Mouse (Mus musculus) forebrain, embryonic 10.5 days (tissue): ENCODE results near the gene Ppcdc. TPM values are rescaled to one million over a fixed set of nuclear protein-coding genes. Genes with fewer than 3 reads are reported as not detected.

ENCODE experiments used
- DNase-seq: peaks from one replicate; pipeline ENCODE4 v3.0.0-alpha.2; 2017; ENCODE audit warnings: low spot score; ENCODE audit errors: extremely low spot score
- H3K27ac ChIP-seq: fragments of 300-500 bp; sonication (generic); 2 replicates; pipeline ENCODE4 v1.5.1; 2016; ENCODE audit warnings: mild to moderate bottlenecking
- H3K27me3 ChIP-seq: fragments of 300-500 bp; sonication (generic); 2 replicates; pipeline ENCODE4 v1.6.1; 2016; ENCODE audit warnings: mild to moderate bottlenecking; ENCODE audit not compliant: poor library complexity, severe bottlenecking
- H3K36me3 ChIP-seq: fragments of 300-500 bp; sonication (generic); replicated peaks from 2 replicates; pipeline ENCODE4 v1.6.1; 2016; ENCODE audit warnings: mild to moderate bottlenecking, moderate library complexity
- H3K4me1 ChIP-seq: fragments of 300-500 bp; sonication (generic); 2 replicates; pipeline ENCODE4 v1.6.1; 2016
- H3K4me3 ChIP-seq: fragments of 300-500 bp; sonication (generic); 2 replicates; pipeline ENCODE4 v1.5.1; 2016; ENCODE audit warnings: mild to moderate bottlenecking, moderate library complexity
- H3K9me3 ChIP-seq: fragments of 300-500 bp; sonication (generic); 2 replicates; pipeline ENCODE4 v1.6.1; 2016; ENCODE audit warnings: mild to moderate bottlenecking, moderate library complexity
- WGBS: fragments of 180-500 bp; shearing (Covaris S2); methylation state at CpG from one replicate; pipeline ENCODE4 v1.1.7; 2016; 5-methylcytosine and 5-hydroxymethylcytosine counted together
- polyA plus RNA-seq: library from polyadenylated mRNA; unstranded; fragments of >200 nt; fragmentation: Nextera tagmentation; extraction: Ambion mirVana; gene quantifications from 2 replicates; pipeline ENCODE4 v1.2.1, GENCODE M21; 2016

Ppcdc gene
- polyA plus RNA-seq, 1 experiment from 2014 or later = 25.6 TPM

DNA sequence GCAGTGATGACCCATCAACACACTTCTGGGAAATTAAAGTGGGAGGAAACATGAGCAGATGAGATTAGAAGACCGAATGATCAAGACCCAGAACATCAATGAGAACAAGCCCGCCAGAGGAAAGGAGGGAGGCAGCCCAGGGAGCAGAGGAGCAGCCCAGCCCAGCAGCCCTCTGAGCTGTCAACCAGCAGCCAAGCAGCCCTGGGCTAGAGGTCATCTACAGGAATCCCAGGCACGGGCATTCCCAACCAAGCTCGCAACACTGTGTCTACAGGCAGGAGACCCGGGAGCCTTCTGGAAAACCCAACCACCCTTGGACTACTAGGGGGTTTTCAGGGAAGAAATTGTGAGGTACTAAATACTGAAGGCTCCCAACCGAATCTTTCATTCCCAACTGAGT, 15.9 kb downstream of the Ppcdc start:
- Histone ChIP-seq H3K9me3 (no peaks in the 10 kb centered on the region), H3K4me3 (no peak overlapping the region), H3K27me3 (no peaks in the 10 kb centered on the region), H3K4me1 (peaks cover 28% of the 10 kb centered on the region), H3K36me3 (peaks cover 11% of the 10 kb centered on the region), H3K27ac (no peak overlapping the region)
- DNase-seq = no peak
- WGBS = 83% methylated on average over 6 of the region's 6 CpGs

DNA sequence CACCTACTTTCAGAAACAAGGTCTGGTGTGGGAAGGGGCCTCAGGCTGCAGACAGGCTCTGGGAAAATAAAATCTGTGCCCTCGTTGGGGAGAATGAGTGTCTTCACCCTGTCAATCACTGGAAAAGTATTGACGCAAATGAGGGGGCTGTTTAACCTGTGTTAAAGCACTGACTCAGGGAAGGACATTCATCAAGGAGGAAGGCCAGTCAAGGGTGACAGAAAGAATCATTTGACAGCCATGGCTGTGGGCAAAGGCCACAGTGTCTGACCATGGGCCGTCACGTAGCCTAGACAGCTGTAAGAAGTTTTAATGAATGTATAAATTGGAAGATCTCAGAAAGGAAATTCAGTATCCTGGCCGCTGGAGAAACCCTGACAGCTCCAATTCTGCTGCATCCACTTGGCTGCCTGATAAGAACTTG, 18.2 kb downstream of the Ppcdc start:
- Histone ChIP-seq H3K4me1 (peaks cover 11% of the 10 kb centered on the region), H3K27me3 (no peaks in the 10 kb centered on the region), H3K27ac (0 out of 2 replicates have a peak overlapping the region, but pooled peaks have one; percentile 56), H3K4me3 (no peak overlapping the region), H3K9me3 (no peaks in the 10 kb centered on the region), H3K36me3 (peaks cover 14% of the 10 kb centered on the region)
- WGBS = 87% methylated on average over 5 of the region's 5 CpGs
- no peak for DNase-seq

DNA sequence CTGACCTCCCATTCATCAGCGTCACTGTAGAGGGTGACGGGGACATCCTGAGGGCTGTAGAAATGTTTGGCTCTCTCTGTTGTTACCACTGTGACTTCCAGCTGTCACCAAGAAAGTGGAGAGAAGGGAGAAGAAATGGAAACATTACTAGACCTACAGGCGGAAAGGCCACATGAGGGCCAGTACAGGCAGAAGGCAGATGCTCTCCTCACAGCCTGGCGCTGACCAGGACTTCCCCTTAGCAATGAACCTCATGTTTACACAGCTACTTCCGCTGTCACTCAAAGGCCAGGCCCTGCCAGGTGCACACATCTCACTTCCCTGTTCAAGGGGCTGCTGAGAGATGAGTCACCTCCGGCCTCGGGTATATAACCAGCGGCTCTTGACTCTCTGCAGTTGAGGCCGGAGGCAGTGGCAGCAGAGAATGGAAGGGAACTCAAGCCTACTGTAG, 18.8 kb downstream of the Ppcdc start:
- H3K9me3 ChIP-seq = no peaks in the 10 kb centered on the region
- DNase-seq = no peak
- no peak overlapping the region for H3K4me3 ChIP-seq
- H3K27ac ChIP-seq = peak overlapping the region; percentile 72
- H3K4me1 ChIP-seq = peaks cover 11% of the 10 kb centered on the region
- 88% methylated on average over 9 of the region's 9 CpGs for WGBS
- no peaks in the 10 kb centered on the region for H3K27me3 ChIP-seq
- peaks cover 14% of the 10 kb centered on the region for H3K36me3 ChIP-seq

DNA sequence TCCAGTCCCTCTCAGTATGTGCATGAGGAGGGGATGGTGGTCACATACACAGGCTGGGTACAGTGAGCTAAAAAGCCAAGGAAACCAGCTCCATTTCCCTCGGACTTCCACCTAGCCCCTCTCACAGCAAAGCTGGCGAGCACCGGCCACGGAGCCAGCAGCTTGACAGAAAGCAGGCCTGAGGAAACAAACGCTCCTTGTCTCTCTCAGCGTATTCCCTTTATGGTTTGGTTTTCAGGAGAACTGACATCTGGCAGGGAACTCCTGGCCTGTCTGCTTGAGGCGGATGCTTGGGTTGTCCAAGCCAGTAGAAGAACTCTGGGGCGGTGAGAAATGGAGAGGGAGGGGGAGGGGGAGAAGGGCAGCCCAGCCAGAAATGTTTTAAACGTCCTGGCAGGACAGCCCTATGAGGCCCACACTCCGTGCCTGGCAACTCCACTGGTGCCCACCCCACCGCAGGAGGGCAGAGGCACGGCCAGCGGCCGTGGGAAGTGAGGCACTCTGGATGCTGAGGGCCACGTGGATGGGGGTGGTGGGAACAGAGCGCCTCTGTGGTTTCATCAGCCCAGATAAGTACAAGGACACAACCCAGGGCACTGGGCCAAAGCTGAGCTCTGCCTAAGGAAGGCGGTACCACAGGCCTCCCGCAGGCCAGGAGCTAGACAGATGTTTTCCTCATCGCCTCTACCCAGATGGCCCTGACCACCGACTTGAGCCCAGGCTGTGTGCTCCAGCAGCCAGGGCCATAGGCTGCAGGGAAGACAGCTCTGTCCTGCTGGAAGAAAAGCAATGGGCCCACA, 19.4 kb downstream of the Ppcdc start:
- WGBS = 79% methylated on average over 20 of the region's 20 CpGs
- no peaks in the 10 kb centered on the region for H3K9me3 ChIP-seq
- no peak overlapping the region for H3K4me3 ChIP-seq
- H3K27ac ChIP-seq = peak overlapping the region; percentile 72
- H3K36me3 ChIP-seq = peaks cover 14% of the 10 kb centered on the region
- H3K27me3 ChIP-seq = no peaks in the 10 kb centered on the region
- peaks cover 11% of the 10 kb centered on the region for H3K4me1 ChIP-seq
- DNase-seq = no peak

DNA sequence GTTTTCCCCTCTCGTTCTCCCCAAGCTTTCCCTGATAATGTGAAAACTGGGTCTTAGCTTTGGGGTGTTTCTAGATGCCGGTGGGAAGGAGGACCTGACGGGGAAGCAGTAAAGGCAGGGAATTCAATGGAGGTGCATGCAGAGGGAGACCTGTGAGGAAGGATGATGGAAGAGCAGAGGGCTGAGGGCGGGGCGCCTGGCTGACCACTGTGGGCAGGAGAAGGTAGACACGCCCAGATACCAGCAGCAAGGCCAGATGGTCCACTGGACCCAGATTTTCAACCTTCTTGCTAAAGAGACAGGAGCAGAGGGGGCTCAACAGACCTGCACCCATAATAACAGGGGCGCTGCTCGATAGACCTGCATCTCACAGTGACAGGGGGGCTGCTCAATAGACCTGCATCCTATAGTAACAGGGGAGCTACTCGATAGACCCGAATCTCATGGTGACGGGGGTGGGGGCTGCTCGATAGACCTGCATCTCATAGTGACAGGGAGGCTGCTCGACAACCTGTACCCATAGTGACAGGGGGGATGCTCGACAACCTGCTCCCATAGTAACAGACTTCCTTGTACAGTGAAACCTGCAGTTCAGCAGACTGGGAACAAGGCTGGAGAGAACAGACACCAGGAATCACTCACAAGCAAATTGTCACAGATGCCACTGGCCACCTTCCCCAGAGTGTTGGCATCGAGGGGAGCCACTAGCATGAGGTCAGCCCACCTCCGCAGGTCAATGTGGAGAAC, 20.2 kb downstream of the Ppcdc start:
- Histone ChIP-seq H3K9me3 (no peaks in the 10 kb centered on the region), H3K27me3 (no peaks in the 10 kb centered on the region), H3K27ac (no peak overlapping the region), H3K4me1 (peaks cover 11% of the 10 kb centered on the region), H3K36me3 (peaks cover 18% of the 10 kb centered on the region), H3K4me3 (no peak overlapping the region)
- 89% methylated on average over 16 of the region's 16 CpGs for WGBS
- no peak for DNase-seq

DNA sequence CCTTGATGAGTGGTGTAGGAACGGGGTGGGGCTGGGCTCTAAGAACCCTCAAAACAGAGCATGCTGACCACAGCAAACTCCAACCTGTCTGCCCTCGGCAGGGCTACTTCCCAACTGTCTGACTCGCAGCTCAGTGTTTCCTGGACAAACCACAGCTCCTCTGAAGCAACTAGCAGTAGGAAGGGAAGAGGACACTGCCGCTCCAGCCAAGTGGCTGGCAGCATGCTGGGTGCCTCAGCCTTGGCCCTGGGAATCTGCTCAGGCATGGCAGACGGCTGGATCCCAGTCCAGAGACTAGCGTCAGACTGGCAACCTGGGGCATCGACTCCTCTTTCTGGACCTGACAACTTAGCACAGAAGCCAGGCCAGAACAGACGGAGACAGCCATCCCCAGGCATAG, 22.6 kb downstream of the Ppcdc start:
- Histone ChIP-seq H3K27ac (no peak overlapping the region), H3K36me3 (peaks cover 26% of the 10 kb centered on the region), H3K4me1 (peaks cover 11% of the 10 kb centered on the region), H3K4me3 (no peak overlapping the region), H3K27me3 (no peaks in the 10 kb centered on the region), H3K9me3 (no peaks in the 10 kb centered on the region)
- no peak for DNase-seq
- 88% methylated on average over 8 of the region's 8 CpGs for WGBS

DNA sequence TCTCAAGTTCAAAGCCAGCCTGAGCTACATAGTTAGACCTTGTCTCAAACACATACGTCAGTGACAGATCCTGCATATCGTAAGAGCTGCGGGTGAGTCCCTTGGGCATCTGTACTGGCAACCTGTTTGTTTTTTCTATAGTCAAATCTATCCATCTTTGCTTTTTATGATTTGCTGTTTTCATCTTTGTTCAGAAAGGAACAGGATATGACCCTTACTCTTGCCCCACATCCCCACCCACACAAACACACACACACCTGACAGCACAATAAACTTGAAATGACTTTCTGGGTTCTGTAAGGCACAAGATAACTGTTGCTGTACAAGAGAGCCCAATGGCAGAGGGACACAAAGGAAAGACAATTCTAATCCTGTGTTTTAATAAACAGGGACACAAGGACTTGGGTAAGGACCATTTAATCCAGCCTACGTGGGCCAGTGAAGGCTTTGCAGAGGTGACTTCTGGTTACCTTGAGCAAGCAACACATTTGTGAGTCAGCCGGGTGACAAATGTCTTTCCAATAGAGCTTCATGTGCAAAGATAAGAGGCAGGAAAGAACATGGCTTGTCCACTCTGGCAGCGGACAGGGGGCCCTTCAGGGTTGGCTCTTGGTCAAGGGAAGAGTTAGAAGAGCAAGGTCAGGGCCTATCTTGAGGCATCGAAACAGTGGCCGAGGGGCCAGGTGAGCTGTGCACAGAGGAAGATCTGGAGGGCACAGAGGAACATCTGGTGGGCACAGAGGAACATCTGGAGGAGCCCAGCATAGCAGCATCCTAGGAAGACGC, 32.6 kb downstream of the Ppcdc start:
- WGBS = 91% methylated on average over 9 of the region's 9 CpGs
- H3K9me3 ChIP-seq = no peaks in the 10 kb centered on the region
- no peaks in the 10 kb centered on the region for H3K4me1 ChIP-seq
- no peaks in the 10 kb centered on the region for H3K27me3 ChIP-seq
- no peak for DNase-seq
- H3K4me3 ChIP-seq = no peak overlapping the region
- H3K36me3 ChIP-seq = no peaks in the 10 kb centered on the region
- H3K27ac ChIP-seq = no peak overlapping the region

DNA sequence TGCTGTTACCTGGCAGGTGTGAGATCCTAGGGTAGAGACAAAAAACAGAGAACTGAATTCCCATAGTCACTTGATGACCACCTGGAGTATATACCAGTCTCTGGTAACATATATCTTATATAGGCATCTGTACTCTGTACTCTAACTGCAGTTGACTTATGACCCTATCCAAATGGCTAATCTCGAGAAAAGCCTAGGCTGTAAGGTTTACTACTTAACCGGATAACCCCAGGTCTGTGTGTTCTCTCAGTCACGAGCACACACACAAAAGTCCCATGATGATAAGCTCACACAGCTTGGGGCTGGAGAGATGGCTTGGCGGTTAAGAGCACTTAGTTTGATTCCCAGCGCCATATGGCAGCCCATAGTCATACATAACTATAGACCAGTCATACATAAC, 33.5 kb downstream of the Ppcdc start:
- H3K27ac ChIP-seq = no peak overlapping the region
- H3K4me1 ChIP-seq = no peaks in the 10 kb centered on the region
- no peaks in the 10 kb centered on the region for H3K9me3 ChIP-seq
- no peak overlapping the region for H3K4me3 ChIP-seq
- 92% methylated on average over 5 of the region's 5 CpGs for WGBS
- no peaks in the 10 kb centered on the region for H3K36me3 ChIP-seq
- H3K27me3 ChIP-seq = no peaks in the 10 kb centered on the region
- no peak for DNase-seq

DNA sequence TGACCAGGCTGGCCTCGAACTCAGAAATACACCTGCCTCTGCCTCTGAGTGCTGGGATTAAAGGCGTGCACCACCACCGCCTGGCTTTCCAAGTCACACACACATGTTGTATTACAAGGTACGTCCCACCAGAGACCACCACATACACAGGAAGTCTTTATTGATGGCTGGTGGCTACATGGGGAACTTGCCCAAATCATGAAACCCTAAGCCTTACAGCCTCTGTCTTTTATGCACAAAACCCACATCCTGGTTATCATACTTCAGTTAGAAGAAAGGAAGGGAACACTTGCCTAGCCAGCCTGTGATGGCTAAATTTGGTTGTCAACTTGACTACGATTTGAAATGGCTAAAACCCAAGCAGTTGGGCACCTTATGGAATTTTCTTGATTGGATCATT, 35.9 kb downstream of the Ppcdc start:
- no peak for DNase-seq

DNA sequence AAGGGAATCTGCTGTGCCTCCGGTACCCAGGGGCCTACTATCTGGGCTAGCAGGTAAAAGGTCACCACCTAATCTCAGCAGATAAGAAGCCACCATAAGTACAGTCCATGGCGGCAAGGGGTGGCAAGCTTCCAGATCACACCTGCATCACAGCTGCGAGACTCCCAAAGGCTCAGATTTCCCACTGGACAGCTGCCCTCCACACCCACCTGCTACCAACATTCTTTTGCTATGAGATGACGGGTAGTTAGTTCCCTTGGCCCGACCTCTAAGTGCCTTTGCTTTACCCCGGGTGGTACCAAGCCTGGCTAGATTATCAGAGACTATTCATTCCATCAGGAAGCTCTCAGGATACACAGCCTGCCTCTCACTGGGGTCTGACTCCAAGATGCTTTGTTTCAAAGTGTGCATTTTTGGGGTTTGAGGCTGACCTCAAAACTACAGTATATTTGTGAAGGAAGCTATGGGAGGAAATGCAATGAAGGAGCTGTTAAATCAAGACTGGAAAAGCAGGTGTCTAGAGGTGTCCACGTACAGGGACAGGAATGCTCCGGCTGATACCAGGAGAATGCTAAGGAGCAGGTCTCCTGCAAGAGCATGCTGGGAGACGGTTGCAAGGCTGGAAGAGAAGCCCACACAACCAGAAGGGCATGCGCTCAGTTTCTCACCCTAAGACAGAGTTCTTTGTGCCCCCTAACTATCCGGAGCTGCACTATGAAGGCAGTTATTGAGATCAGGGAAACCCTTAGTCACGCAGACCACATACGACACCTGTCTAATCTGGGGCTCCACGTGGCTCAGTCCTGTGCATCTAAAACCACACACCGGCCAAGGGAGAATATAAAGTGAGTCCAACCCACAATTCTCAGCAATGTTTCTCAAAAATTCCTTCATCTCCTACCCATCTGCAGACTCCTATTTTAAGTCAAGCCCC, 37.3 kb downstream of the Ppcdc start:
- WGBS = 90% methylated on average over 15 of the region's 15 CpGs

More for the DNA sequence above, 35.9 kb downstream of the Ppcdc start:
- WGBS = 90% methylated on average over 5 of the region's 5 CpGs
- Histone ChIP-seq H3K4me1 (no peaks in the 10 kb centered on the region), H3K27me3 (no peaks in the 10 kb centered on the region), H3K4me3 (no peak overlapping the region), H3K36me3 (no peaks in the 10 kb centered on the region), H3K9me3 (peaks cover 13% of the 10 kb centered on the region), H3K27ac (no peak overlapping the region)

DNA sequence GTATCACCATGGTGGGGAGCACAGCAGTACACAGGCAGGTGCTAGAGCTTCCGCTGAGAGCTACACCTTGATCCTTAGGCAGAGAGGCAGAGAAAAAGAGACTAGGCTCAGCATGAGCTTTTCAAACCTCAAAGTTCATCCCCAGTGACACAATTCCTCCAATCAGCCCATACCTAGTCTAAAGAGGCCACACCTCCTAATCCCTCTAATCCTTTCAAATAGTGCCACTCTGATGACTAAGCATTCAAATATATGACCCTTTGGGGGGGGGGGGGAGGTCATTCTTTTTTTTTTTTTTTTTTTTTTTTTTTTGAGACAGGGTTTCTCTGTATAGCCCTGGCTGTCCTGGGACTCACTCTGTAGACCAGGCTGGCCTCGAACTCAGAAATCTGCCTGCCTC, 41.2 kb downstream of the Ppcdc start:
- no peak overlapping the region for H3K4me3 ChIP-seq
- no peaks in the 10 kb centered on the region for H3K4me1 ChIP-seq
- no peaks in the 10 kb centered on the region for H3K27me3 ChIP-seq
- no peak for DNase-seq
- 94% methylated on average over 2 of the region's 2 CpGs for WGBS
- no peak overlapping the region for H3K27ac ChIP-seq
- H3K9me3 ChIP-seq = peaks cover 19% of the 10 kb centered on the region
- H3K36me3 ChIP-seq = no peaks in the 10 kb centered on the region

More for the DNA sequence above, 37.3 kb downstream of the Ppcdc start:
- H3K27me3 ChIP-seq = no peaks in the 10 kb centered on the region
- no peak overlapping the region for H3K4me3 ChIP-seq
- no peaks in the 10 kb centered on the region for H3K4me1 ChIP-seq
- H3K36me3 ChIP-seq = no peaks in the 10 kb centered on the region
- no peak for DNase-seq
- peaks cover 19% of the 10 kb centered on the region for H3K9me3 ChIP-seq
- no peak overlapping the region for H3K27ac ChIP-seq

DNA sequence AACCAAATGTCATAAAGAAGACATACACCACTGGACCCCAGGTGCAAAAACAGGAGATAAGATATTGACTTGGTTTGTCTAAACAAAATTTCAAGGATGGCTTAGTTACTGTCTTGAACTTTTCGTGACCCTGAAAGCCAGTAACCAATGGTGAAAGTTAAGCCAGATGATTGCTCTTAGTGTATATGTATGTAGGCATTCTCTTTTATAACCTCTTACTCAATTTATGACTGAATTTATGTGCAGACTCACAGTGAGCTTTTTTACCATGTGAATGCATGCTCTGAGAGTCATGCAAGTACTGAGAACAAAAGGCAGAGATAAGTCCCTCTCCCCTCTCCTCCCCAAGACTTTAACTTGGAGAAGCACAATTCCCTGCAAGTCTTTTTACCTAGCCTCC, 47.0 kb downstream of the Ppcdc start:
- WGBS = 85% methylated on average over 1 of the region's 1 CpGs
- Histone ChIP-seq H3K27me3 (no peaks in the 10 kb centered on the region), H3K36me3 (no peaks in the 10 kb centered on the region), H3K4me3 (no peak overlapping the region), H3K9me3 (no peaks in the 10 kb centered on the region), H3K4me1 (no peaks in the 10 kb centered on the region), H3K27ac (no peak overlapping the region)
- DNase-seq = no peak
